Mouse (Mus musculus): ENCODE measurements at regions not wholly inside any gene's neighbourhood (a gene's known extent, or its start where the extent isn't known, plus 50 kb on each side); places are given as distances from the start of the nearest gene placed in this dataset.

GRCm38 (mm10) chr17:41629691-41630090 lies 686.1 kb upstream of the Ptchd4 start:
- CTCF ChIA-PET, result no interaction called here
- POLR2A ChIA-PET, result interaction anchor here in 1 of 4 experiments (0.7 kb wide), 1 partner anchor 544 kb away, joined by 4 read pairs; no protein-coding TSS in a partner anchor

GRCm38 (mm10) chr17:41627576-41627975 lies 688.2 kb upstream of the Ptchd4 start:
- POLR2A ChIA-PET, result no interaction called here

GRCm38 (mm10) chr17:41594431-41594830 lies 659.6 kb upstream of the Cenpq start:
- ChIA-PET POLR2A (no interaction called here), CTCF (no interaction called here)

More at GRCm38 (mm10) chr17:41627576-41627975, 688.2 kb upstream of the Ptchd4 start:
- CTCF ChIA-PET, result no interaction called here
